Mouse (Mus musculus): ENCODE results near the gene Cyb5r4. TPM values are rescaled to one million over a fixed set of nuclear protein-coding genes. Genes with fewer than 3 reads are reported as not detected.

Cyb5r4 gene
- polyA plus RNA-seq, 1 experiment: 35.6 TPM

Other genes with a start within 250 kb of the Cyb5r4 start
- 3.6 and 4.7 TPM in 2 replicates for gene Snap91, start 141.4 kb upstream of the Cyb5r4 start, polyA plus RNA-seq (2011; ENCODE audit: insufficient read length, low read depth, missing spikeins)
- not detected in 2 replicates for gene Ripply2, start 6.5 kb upstream of the Cyb5r4 start, polyA plus RNA-seq (2011; ENCODE audit: insufficient read length, low read depth, missing spikeins)
- not detected in 2 replicates for gene Mrap2, start 122.3 kb downstream of the Cyb5r4 start, polyA plus RNA-seq (2011; ENCODE audit: insufficient read length, low read depth, missing spikeins)
- gene Cep162, start 233.5 kb downstream of the Cyb5r4 start, polyA plus RNA-seq (2011; ENCODE audit: insufficient read length, low read depth, missing spikeins): 9.6 and 13.9 TPM in 2 replicates